Mouse (Mus musculus) gastrocnemius, postnatal 14 days (tissue): Measurements from ENCODE around the gene Smyd4. TPM values are rescaled to one million over a fixed set of nuclear protein-coding genes. Genes with fewer than 3 reads are reported as not detected.

ENCODE experiments used
- DNase-seq: peaks from one replicate; pipeline ENCODE4 v3.0.0; 2021; ENCODE audit warnings: mixed read lengths
- intact Hi-C: fragments of 180-260 bp; cut with DNase I; formaldehyde crosslinking; loops from one replicate; pipeline ENCODE4 v1.15.1; 2025; ENCODE audit warnings: low total_unique reads
- long read RNA-seq, 2 experiments: library from polyadenylated mRNA; stranded (forward); transcript quantifications; one replicate each; pipeline ENCODE4 v2.0.0; 2021
- total RNA-seq, 2 experiments: library from RNA; stranded (reverse); gene quantifications; 2 replicates each; pipeline ENCODE4 v1.2.3; 2021

The Smyd4 gene
- 1 to 10 TPM; 3.3 to 5.7 TPM for total RNA-seq
- long read RNA-seq, experiment 1, partial matches to known transcripts: 0 of 6 reads
- long read RNA-seq, experiment 1, other reads (novel, unspliced or antisense): 2 of 6 reads
- long read RNA-seq, experiment 2, partial matches to known transcripts: 0 of 5 reads
- long read RNA-seq, experiment 2, other reads (novel, unspliced or antisense): 3 of 5 reads

DNA sequence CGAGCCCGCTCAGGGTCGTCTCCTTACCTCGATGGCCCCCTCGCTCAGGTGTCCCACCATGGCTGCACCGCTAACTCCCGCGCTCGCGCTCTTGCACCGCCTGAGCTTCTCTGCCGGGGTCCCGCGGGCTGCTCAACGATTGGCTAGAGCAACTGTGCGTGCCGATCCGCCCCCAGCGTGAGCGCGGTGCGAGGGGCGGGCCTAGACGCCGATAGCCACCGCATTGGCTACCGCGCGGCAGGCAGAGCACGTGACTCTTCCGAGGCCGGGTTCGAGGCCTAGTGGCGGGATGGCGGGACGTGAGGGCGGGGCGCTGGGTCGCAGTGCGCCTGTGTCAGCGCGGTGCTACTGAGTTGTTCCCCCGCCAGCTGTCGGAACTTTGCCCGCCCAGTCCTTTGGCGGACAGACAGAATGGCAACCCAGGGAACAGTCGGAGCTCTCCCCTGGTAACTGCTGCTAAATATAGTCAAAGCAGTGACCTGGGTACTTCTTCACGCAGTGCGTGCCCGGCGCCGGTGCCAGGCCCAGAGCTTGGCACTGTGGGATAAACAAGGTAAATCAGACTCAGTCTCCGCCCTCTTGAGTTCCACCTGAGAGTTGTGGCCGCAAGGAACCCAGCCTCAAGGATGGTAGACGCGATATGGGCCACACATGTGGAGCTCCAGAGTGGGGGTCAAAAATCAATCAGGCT lies at the start of gene Smyd4, which contains the start of gene Rpa1:
Gene Smyd4, plus strand, starts transcription at position 235 of the 691 bp plus-strand sequence.
Gene Rpa1, minus strand, starts transcription at position 126 of the 691 bp plus-strand sequence.
- peak; percentile 96 for DNase-seq
- intact Hi-C loops: no loop called here

DNA sequence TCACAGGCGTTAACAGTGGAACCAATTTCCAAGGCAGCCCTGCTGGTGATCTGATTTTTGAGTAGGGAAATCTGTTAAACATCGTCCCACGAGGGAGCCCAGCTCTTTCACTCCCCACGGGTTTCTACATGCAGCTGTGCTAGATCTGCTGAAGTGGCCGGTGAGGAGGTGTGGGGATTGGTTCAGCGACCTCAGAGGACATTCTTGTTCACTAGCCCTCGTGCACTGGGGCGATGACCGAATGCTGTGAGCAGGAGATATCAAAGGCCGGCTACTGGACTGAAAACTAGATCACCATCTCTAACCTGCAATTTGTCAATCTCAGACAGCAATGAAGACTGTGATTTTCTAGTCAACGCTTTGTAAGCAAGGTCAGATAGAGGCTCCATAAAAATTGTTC lies 49.7 kb upstream of the Smyd4 start:
- intact Hi-C loops: no loop called here
- DNase-seq: no peak

DNA sequence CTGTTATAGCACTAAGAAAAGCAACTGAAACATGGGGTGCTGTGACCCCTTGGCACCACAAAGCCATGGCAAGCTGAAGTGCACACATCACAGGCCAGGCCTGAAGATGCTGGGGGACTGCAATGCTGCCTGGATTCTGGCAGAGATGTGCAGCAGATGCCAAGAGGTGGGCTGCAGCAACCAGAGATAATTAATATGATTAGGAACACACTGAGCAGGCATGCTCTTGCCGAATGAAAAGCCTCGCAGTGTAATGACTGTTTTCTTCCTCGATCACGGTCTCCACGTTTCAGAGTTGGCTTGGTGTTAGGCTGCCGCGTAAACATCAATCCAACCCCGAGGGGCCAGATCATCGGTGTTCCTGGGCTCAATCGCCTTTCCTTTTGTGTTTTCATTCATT lies 48.4 kb upstream of the Smyd4 start:
- intact Hi-C loops: no loop called here
- no peak for DNase-seq

- no peak for DNase-seq
- intact Hi-C loops: no loop called here
Measured at GRCm38 (mm10) chr11:75300954-75301353, 47.3 kb upstream of the Smyd4 start.

DNA sequence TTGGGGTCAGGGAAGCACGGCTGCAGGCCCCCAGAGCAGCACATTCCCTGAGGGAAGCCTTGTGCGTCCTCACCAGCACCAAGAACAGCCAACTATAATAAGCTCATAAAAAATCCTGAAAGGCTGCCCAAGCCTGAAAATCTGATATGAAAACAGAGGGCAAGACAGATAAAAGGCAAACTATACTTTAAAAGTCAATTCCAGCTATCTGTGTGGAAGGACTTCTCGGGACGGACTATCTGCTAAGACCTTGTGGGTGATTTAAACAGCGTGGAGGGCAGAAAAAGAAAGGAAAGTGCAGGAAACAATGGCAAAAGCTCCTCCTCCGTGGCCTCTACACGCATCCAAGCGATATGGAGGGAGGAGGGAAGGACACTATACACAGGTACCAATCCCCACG lies 43.4 kb upstream of the Smyd4 start:
- intact Hi-C loops: no loop called here
- DNase-seq: no peak

GRCm38 (mm10) chr11:75308650-75309049 lies 39.6 kb upstream of the Smyd4 start:
- DNase-seq: no peak
- intact Hi-C loops: no loop called here

DNA sequence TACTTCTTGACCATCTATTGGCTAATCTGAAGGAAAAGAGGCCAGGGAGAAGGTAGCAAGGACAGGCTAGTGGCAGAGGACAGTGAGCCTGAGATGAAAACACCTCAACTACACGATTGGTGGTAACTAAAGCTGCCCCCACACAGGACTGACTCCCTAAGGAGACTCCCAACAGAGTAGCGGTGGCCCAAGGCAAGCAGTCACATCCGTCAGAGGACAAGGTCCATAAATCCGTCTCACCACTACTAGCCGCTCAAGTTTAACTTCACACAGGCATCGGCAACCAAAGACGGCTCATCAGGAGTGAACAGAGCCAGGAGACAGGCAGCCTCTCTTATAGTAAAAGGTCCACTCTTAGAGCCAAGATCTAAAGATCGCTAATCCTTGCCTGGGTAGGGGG lies 37.4 kb upstream of the Smyd4 start:
- intact Hi-C loops: no loop called here
- no peak for DNase-seq

GRCm38 (mm10) chr11:75311751-75312150 lies 36.5 kb upstream of the Smyd4 start:
- intact Hi-C loops: no loop called here

GRCm38 (mm10) chr11:75313834-75314233 lies 34.4 kb upstream of the Smyd4 start:
- intact Hi-C loops: no loop called here
- no peak for DNase-seq

More at GRCm38 (mm10) chr11:75311751-75312150, 36.5 kb upstream of the Smyd4 start:
- DNase-seq: no peak

- intact Hi-C loops: no loop called here
- no peak for DNase-seq
Measured at GRCm38 (mm10) chr11:75318351-75319221, 29.6 kb upstream of the Smyd4 start.

- DNase-seq: no peak
- intact Hi-C loops: no loop called here
Measured at GRCm38 (mm10) chr11:75319246-75319645, 29.0 kb upstream of the Smyd4 start.

DNA sequence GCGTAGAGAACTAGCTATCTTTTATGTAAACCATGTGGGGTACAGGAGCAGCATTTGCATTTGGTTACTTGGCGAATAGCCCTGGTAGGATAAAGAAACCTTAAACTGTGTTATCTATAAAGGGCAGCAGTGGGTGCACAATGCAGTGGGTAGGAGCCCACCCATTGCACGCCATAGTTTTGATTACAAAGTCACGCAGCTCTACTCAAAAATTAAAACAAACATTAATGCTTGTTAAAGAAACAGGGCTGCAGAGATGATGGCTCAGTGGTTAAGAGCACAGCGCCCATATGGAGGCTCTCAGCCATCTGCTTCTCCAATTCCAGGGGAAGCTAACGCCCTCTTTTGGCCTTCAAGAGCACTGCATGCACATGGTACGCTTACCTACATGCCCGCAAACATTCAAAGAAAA lies 24.9 kb upstream of the Smyd4 start:
- intact Hi-C loops: no loop called here

DNA sequence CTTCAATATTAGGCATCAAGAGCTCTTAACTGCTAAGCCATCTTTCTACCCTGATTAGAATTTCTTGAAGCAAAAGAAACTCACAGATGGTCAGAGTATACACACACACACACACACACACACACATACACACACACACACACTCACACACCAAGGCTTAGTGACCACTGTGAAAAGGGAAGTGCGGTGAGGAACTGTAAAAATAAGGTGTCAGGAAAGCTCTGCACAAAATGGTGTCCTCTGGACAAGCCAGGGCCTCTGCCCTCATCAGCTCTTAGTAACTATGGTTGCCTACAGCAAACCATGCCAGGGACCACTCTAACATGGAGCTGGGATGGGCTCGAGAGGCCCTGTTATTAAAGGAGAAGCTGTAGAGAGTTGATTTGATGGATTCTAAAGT lies 23.8 kb upstream of the Smyd4 start:
- no peak for DNase-seq
- intact Hi-C loops: no loop called here

More for the DNA sequence above, 24.9 kb upstream of the Smyd4 start:
- no peak for DNase-seq

DNA sequence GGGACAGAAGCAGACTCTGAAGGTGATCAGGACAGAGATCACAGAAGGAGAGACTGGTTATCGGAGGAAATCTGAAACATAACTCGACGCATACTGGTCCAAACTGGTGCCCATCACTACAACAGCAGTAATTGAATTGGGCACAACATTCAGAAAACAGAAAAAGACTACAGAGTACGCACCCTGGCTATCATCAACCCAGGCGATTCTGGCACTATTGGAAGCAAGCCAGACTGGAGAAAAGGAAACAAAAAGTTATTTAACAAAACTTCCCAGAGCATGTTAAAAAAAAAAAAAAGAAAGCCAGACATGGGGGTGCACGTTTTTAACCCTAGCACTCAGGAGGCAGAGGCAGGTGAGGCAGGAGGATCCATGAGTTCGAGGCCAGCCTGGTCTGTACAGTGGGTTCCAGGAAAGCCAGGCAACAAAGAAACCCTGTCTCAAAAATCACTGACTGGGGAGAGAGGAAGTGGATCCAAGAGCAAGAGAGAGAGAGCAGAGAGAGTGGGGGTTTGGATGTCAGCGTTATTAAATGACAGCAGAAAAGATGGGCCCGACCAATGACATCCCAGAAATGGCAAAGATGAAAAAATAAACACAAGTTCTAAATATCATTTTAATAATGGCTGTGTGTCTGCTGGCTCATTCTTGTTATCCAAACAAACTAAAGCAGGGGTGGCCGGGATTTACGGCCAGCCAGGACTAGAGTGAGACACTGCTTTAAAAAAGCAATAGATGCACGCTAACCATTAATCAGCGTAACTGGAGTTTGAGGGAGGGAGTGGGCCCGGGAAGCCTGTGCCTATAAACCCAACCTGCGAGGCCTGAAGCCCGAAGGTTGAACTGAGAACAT lies 22.9 kb upstream of the Smyd4 start:
- DNase-seq: no peak
- intact Hi-C loops: no loop called here

GRCm38 (mm10) chr11:75325969-75326311 lies 22.3 kb upstream of the Smyd4 start:
- intact Hi-C loops: no loop called here
- no peak for DNase-seq

DNA sequence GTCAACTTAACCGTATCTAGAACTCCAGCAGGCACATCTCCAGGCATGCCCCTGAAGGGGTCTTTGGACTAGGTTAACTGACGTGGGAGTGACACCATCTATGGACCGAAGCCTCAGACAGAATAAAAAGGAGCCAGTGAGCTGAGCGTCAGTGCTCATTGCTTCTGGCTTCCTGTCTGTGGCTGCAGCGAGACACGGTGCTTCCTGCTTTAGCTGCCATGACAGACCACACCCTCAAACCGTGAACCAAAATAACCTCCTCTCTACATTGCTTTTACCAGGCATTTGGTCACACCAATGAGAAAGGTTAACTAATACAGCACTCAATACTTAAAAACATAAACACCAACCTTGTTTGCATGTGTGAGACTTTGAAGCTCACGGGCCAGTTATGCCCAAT lies 11.6 kb upstream of the Smyd4 start:
- DNase-seq: no peak
- intact Hi-C loops: no loop called here

DNA sequence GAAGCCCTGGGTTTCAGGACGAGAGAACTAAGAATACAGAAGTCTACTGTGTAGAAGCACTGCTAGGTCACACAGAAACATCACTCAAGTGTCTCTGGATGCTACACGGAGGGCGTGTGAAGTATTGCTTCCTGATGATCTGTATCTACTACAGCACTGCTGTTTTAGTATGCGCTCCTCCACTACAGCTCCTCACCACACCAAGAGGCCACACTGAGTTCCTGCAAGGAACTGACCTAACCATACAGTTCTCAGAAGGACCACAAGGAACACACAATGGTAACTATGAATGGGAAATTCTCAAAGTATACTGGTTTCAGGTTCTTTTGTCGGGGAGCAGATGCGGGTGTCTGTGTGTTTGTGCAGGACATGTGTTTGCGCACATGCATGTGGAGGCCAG lies 11.0 kb upstream of the Smyd4 start:
- DNase-seq: no peak
- intact Hi-C loops: no loop called here

- intact Hi-C loops: no loop called here
- no peak for DNase-seq
Measured at GRCm38 (mm10) chr11:75340076-75340475, 8.2 kb upstream of the Smyd4 start.

DNA sequence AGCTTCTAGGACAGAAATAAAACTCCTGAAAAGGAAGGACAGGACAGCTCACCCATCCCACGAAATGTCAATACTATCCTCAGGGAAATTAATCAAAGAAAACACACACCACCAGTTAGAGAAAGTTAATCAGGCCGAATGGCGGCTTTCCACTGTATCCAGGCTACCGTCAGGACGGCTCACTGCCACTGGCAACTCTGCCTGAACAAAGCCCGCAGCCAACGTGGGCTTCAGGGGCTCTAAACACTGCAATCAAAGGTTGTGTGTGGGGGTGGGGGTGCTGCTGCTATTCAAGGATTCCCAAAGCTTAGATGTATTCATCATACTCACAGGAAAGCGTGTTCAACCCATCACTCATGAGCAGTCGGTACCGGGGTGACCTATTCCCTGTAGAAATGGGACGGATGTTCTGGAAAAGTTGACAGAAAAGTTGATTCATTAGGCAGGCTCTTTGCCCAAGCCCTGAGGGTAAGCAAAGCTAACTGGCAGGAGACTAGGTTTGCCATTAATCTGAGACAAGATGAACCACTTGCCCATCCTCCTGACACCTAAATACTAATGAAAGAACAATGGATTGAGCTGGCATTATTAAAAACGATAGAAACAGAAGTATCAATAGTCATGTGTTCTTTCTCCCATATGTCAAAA lies 7.4 kb upstream of the Smyd4 start:
- DNase-seq: no peak
- intact Hi-C loops: no loop called here
